Mouse (Mus musculus) testis, adult 2 months (tissue): ENCODE results near the gene Agmat. TPM values are rescaled to one million over a fixed set of nuclear protein-coding genes. Genes with fewer than 3 reads are reported as not detected.
A peak's percentile ranks its signal among the peaks of the same experiment; 100 is the strongest.

Experiments
- H3K27ac ChIP-seq: fragments of 200-500 bp; 2 replicates; pipeline ENCODE4 v1.5.1; 2012; ENCODE audit warnings: low read depth, low read length; ENCODE audit not compliant: control insufficient read depth, insufficient read depth
- H3K27me3 ChIP-seq: fragments of 200-500 bp; 2 replicates; pipeline ENCODE4 v1.6.1; 2012; ENCODE audit warnings: mild to moderate bottlenecking, low read length, moderate library complexity; ENCODE audit not compliant: control insufficient read depth, insufficient read depth
- H3K36me3 ChIP-seq: fragments of 200-500 bp; 2 replicates; pipeline ENCODE4 v1.6.1; 2012; ENCODE audit warnings: mild to moderate bottlenecking, low read length; ENCODE audit not compliant: control insufficient read depth, insufficient read depth
- H3K4me1 ChIP-seq: fragments of 200-500 bp; 2 replicates; pipeline ENCODE4 v1.6.1; 2012; ENCODE audit warnings: low read length; ENCODE audit not compliant: control insufficient read depth, insufficient read depth
- H3K4me3 ChIP-seq: fragments of 200-500 bp; 2 replicates; pipeline ENCODE4 v1.5.1; 2012; ENCODE audit warnings: low read depth, mild to moderate bottlenecking, low read length, moderate library complexity, mixed read lengths; ENCODE audit not compliant: control insufficient read depth
- CTCF ChIP-seq: fragments of 200-500 bp; IDR thresholded peaks from 2 replicates; pipeline ENCODE4 v1.5.1; 2012; ENCODE audit warnings: low read depth, mild to moderate bottlenecking, inconsistent platforms, low read length, moderate library complexity; ENCODE audit not compliant: control insufficient read depth, insufficient read depth, insufficient replicate concordance
- POLR2A ChIP-seq: fragments of 200-500 bp; IDR thresholded peaks from 2 replicates; pipeline ENCODE4 v1.6.1; 2012; ENCODE audit warnings: low read depth, mild to moderate bottlenecking, inconsistent platforms, low read length, moderate library complexity; ENCODE audit not compliant: control insufficient read depth
- polyA plus RNA-seq: library from polyadenylated mRNA; depleted of rRNA; stranded (reverse); fragments of >200 nt; gene quantifications from 2 replicates; pipeline ENCODE4 v1.2.3, GENCODE M21; 2012

Agmat gene
- polyA plus RNA-seq, 1 experiment: 0.07 TPM

GRCm38 (mm10) chr4:141724594-141724993, 21.9 kb upstream of the Agmat start:
- Histone ChIP-seq H3K4me1 (peaks cover 5% of the 10 kb centered on the region), H3K36me3 (no peaks in the 10 kb centered on the region), H3K4me3 (no peak overlapping the region), H3K27ac (no peak overlapping the region), H3K27me3 (no peaks in the 10 kb centered on the region)
- no peak for TF ChIP-seq POLR2A
- TF ChIP-seq CTCF: no peak

GRCm38 (mm10) chr4:141725277-141725676, 21.2 kb upstream of the Agmat start:
- Histone ChIP-seq H3K4me3 (no peak overlapping the region), H3K4me1 (peaks cover 5% of the 10 kb centered on the region), H3K36me3 (no peaks in the 10 kb centered on the region), H3K27me3 (no peaks in the 10 kb centered on the region), H3K27ac (no peak overlapping the region)
- TF ChIP-seq CTCF (no peak), POLR2A (no peak)

GRCm38 (mm10) chr4:141725738-141726137, 20.7 kb upstream of the Agmat start:
- TF ChIP-seq CTCF (no peak), POLR2A (no peak)
- Histone ChIP-seq H3K4me1 (peaks cover 5% of the 10 kb centered on the region), H3K27ac (no peak overlapping the region), H3K4me3 (no peak overlapping the region), H3K36me3 (no peaks in the 10 kb centered on the region), H3K27me3 (no peaks in the 10 kb centered on the region)

- Histone ChIP-seq H3K27me3 (no peaks in the 10 kb centered on the region), H3K36me3 (no peaks in the 10 kb centered on the region), H3K4me3 (no peak overlapping the region), H3K4me1 (peaks cover 2% of the 10 kb centered on the region; the same call in 1 of the 2 replicates), H3K27ac (no peak overlapping the region)
- no peak for TF ChIP-seq CTCF
- no peak for TF ChIP-seq POLR2A
Measured at GRCm38 (mm10) chr4:141729266-141729665, 17.2 kb upstream of the Agmat start.

GRCm38 (mm10) chr4:141730401-141730800, 16.1 kb upstream of the Agmat start:
- Histone ChIP-seq H3K4me1 (peaks cover 6% of the 10 kb centered on the region), H3K4me3 (no peak overlapping the region), H3K27me3 (no peaks in the 10 kb centered on the region), H3K36me3 (no peaks in the 10 kb centered on the region), H3K27ac (no peak overlapping the region)
- TF ChIP-seq POLR2A: no peak
- TF ChIP-seq CTCF: no peak

GRCm38 (mm10) chr4:141731766-141732165, 14.7 kb upstream of the Agmat start:
- Histone ChIP-seq H3K4me1 (peaks cover 6% of the 10 kb centered on the region), H3K27ac (no peak overlapping the region), H3K36me3 (no peaks in the 10 kb centered on the region), H3K4me3 (no peak overlapping the region), H3K27me3 (no peaks in the 10 kb centered on the region)
- TF ChIP-seq CTCF: no peak
- no peak for TF ChIP-seq POLR2A

- no peak for TF ChIP-seq CTCF
- TF ChIP-seq POLR2A: peak; percentile 70
- H3K4me1 ChIP-seq: peaks cover 6% of the 10 kb centered on the region
- no peaks in the 10 kb centered on the region for H3K27me3 ChIP-seq
- H3K36me3 ChIP-seq: no peaks in the 10 kb centered on the region
- H3K4me3 ChIP-seq: peak overlapping the region; percentile 56
- H3K27ac ChIP-seq: peak overlapping the region; percentile 23; the same call in 1 of the 2 replicates
Measured at GRCm38 (mm10) chr4:141734446-141735205, 11.8 kb upstream of the Agmat start.

- no peaks in the 10 kb centered on the region for H3K27me3 ChIP-seq
- no peaks in the 10 kb centered on the region for H3K36me3 ChIP-seq
- no peak for TF ChIP-seq POLR2A
- TF ChIP-seq CTCF: no peak
- peaks cover 6% of the 10 kb centered on the region for H3K4me1 ChIP-seq
- H3K27ac ChIP-seq: peak overlapping the region; percentile 23; the same call in 1 of the 2 replicates
- H3K4me3 ChIP-seq: peak overlapping the region; percentile 56
Measured at GRCm38 (mm10) chr4:141735206-141735560, 11.3 kb upstream of the Agmat start.
